Mouse (Mus musculus) CH12.LX (cell line): ENCODE data around the gene Itgb1bp1.

Experiments
- CHD2 ChIP-seq: IDR thresholded peaks from 2 replicates; pipeline ENCODE4 v1.6.1; 2011; ENCODE audit warnings: low read length, improper control_type of control experiment
- CTCF ChIP-seq, 2 experiments: IDR thresholded peaks in 1 of 2; conservative IDR thresholded peaks in 1 of 2; 2 replicates each; pipeline ENCODE4 v1.5.1; 2011 to 2012; ENCODE audit warnings: low read depth in 2 of 2, low read length in 2 of 2, improper control_type of control experiment in 1 of 2, inconsistent platforms in 1 of 2, mild to moderate bottlenecking in 1 of 2, moderate library complexity in 1 of 2
- E2F4 ChIP-seq: IDR thresholded peaks from 2 replicates; pipeline ENCODE4 v1.6.1; 2011; ENCODE audit warnings: low read depth, low read length, improper control_type of control experiment; ENCODE audit not compliant: insufficient replicate concordance
- MXI1 ChIP-seq: IDR thresholded peaks from 2 replicates; pipeline ENCODE4 v1.6.1; 2011; ENCODE audit warnings: mild to moderate bottlenecking, low read depth, low read length, improper control_type of control experiment
- NELFE ChIP-seq: IDR thresholded peaks from 2 replicates; pipeline ENCODE4 v1.6.1; 2011; ENCODE audit warnings: low read depth, low read length, improper control_type of control experiment
- POLR2A ChIP-seq: IDR thresholded peaks from 2 replicates; pipeline ENCODE4 v1.6.1; 2011; ENCODE audit warnings: low read depth, mild to moderate bottlenecking, improper control_type of control experiment, low read length
- TCF12 ChIP-seq: IDR thresholded peaks from 2 replicates; pipeline ENCODE4 v1.6.1; 2014; ENCODE audit warnings: low read depth, mild to moderate bottlenecking, inconsistent platforms, low read length, improper control_type of control experiment
- ZMIZ1 ChIP-seq: IDR thresholded peaks from 2 replicates; pipeline ENCODE4 v1.6.1; 2012; ENCODE audit warnings: low read depth, mild to moderate bottlenecking, inconsistent platforms, low read length, improper control_type of control experiment

GRCm38 (mm10) chr12:21225358-21225757 is 60.7 kb downstream of the Itgb1bp1 start:
- TF ChIP-seq TCF12 (no peak), POLR2A (no peak), E2F4 (no peak), CTCF (conservative IDR thresholded peaks at IDR 0.05 in 1 of 2, IDR thresholded peaks at IDR 0.05 in 1 of 2; ENCODE audit: low read depth in 2 of 2, low read length in 2 of 2) (no peak), MXI1 (no peak), CHD2 (no peak), ZMIZ1 (no peak), NELFE (no peak)
